Comparison of ENCODE assay signal across 11 mouse cellular contexts in genomic region chr4:32365144-32365907, GRCm38 (mm10).
DNase-seq lines count a peak whose midpoint lies in the region; ATAC-seq lines count a peak whose summit lies in the region.
"Had no signal": no experiment of that assay in that cellular context is flagged by ENCODE, and none has a peak within 500 bp of the region (broad histone marks: within the 10 kb centered on the region; RNA-seq: fewer than 3 reads in every experiment).

No protein-coding gene starts in this region.

- no peaks in the 10 kb centered on the region for H3K27me3 ChIP-seq in intestine, embryonic 14.5 days (replicated peaks; ENCODE audit: control insufficient read depth, insufficient read depth, low read length)
- H3K27me3 ChIP-seq in intestine, embryonic 16.5 days (replicated peaks; ENCODE audit: control insufficient read depth, insufficient read depth, low read length), result no peaks in the 10 kb centered on the region
- no peaks in the 10 kb centered on the region for H3K27me3 ChIP-seq in embryonic facial prominence, embryonic 12.5 days
- H3K27me3 ChIP-seq in hindbrain, embryonic 11.5 days (ENCODE audit: control insufficient read depth, insufficient read depth, low read length), result no peaks in the 10 kb centered on the region
- H3K27me3 ChIP-seq in midbrain, embryonic 16.5 days (ENCODE audit: control insufficient read depth, insufficient read depth, low read depth, low read length), result no peaks in the 10 kb centered on the region

- no peak overlapping the region for H3K9ac ChIP-seq in intestine, embryonic 14.5 days (ENCODE audit: low read length)
- no peak overlapping the region; the same call in 1 of the 2 replicates for H3K9ac ChIP-seq in intestine, embryonic 16.5 days (ENCODE audit: low read depth, low read length)
- H3K9ac ChIP-seq in embryonic facial prominence, embryonic 12.5 days, result no peak overlapping the region
- H3K9ac ChIP-seq in hindbrain, embryonic 11.5 days (ENCODE audit: low read depth, low read length), result peak overlapping the region; percentile 19; the same call in 1 of the 2 replicates
- H3K9ac ChIP-seq in midbrain, embryonic 16.5 days (ENCODE audit: low read depth, low read length), result no peak overlapping the region; the same call in 1 of the 2 replicates
- H3K9ac ChIP-seq: liver, embryonic 14.5 days had no signal

- H3K9me3 ChIP-seq in intestine, embryonic 14.5 days (ENCODE audit: control insufficient read depth, low read length), result no peaks in the 10 kb centered on the region
- H3K9me3 ChIP-seq in intestine, embryonic 16.5 days (ENCODE audit: control insufficient read depth, low read length), result no peaks in the 10 kb centered on the region
- H3K9me3 ChIP-seq in embryonic facial prominence, embryonic 12.5 days, result no peaks in the 10 kb centered on the region
- no peaks in the 10 kb centered on the region for H3K9me3 ChIP-seq in hindbrain, embryonic 11.5 days (ENCODE audit: control insufficient read depth, low read length)
- H3K9me3 ChIP-seq in midbrain, embryonic 16.5 days (replicated peaks; ENCODE audit: control insufficient read depth, low read length, poor library complexity, severe bottlenecking), result no peaks in the 10 kb centered on the region

- H3K4me1 ChIP-seq in intestine, embryonic 14.5 days (replicated peaks; ENCODE audit: control insufficient read depth, insufficient read depth, low read length), result peaks cover 19% of the 10 kb centered on the region
- H3K4me1 ChIP-seq in intestine, embryonic 16.5 days (ENCODE audit: control insufficient read depth, insufficient read depth, low read length), result no peaks in the 10 kb centered on the region
- H3K4me1 ChIP-seq in embryonic facial prominence, embryonic 12.5 days, result peaks cover 62% of the 10 kb centered on the region
- H3K4me1 ChIP-seq in hindbrain, embryonic 11.5 days (replicated peaks; ENCODE audit: control insufficient read depth, insufficient read depth, low read length), result peaks cover 13% of the 10 kb centered on the region; the same call in 1 of the 2 replicates
- peaks cover 25% of the 10 kb centered on the region for H3K4me1 ChIP-seq in midbrain, embryonic 16.5 days (ENCODE audit: control insufficient read depth, insufficient read depth, low read length)

- H3K4me2 ChIP-seq in intestine, embryonic 14.5 days (ENCODE audit: low read length), result peak overlapping the region; percentile 13; the same call in 1 of the 2 replicates
- no peak overlapping the region for H3K4me2 ChIP-seq in intestine, embryonic 16.5 days (ENCODE audit: low read depth, low read length)
- H3K4me2 ChIP-seq in embryonic facial prominence, embryonic 12.5 days (replicated peaks), result no peak overlapping the region
- H3K4me2 ChIP-seq in hindbrain, embryonic 11.5 days (replicated peaks; ENCODE audit: low read depth, low read length), result no peak overlapping the region
- no peak overlapping the region for H3K4me2 ChIP-seq in midbrain, embryonic 16.5 days (ENCODE audit: low read length)

- no peak for DNase-seq in intestine, embryonic 14.5 days (ENCODE audit: low spot score)
- DNase-seq in hindbrain, embryonic 11.5 days (ENCODE audit: low spot score), result no peak
- no peak for DNase-seq in left cerebral cortex, adult 11 months (ENCODE audit: low spot score)
- no peak for DNase-seq in kidney, postnatal 14 days
- DNase-seq in ovary, postnatal 14 days (ENCODE audit: low spot score), result no peak
- DNase-seq: adrenal gland, postnatal 14 days; kidney, adult 8-10 months had no signal

- H3K4me3 ChIP-seq in intestine, embryonic 14.5 days (ENCODE audit: low read depth, low read length), result no peak overlapping the region
- H3K4me3 ChIP-seq in intestine, embryonic 16.5 days (ENCODE audit: low read length), result no peak overlapping the region
- H3K4me3 ChIP-seq in embryonic facial prominence, embryonic 12.5 days, result no peak overlapping the region
- H3K4me3 ChIP-seq in hindbrain, embryonic 11.5 days (ENCODE audit: low read depth, low read length), result no peak overlapping the region
- no peak overlapping the region for H3K4me3 ChIP-seq in midbrain, embryonic 16.5 days (ENCODE audit: low read depth, low read length)

- ATAC-seq in intestine, embryonic 14.5 days (replicated peaks; ENCODE audit: low FRiP score, low TSS enrichment, low read depth), result no peak
- no peak for ATAC-seq in intestine, embryonic 16.5 days
- ATAC-seq in embryonic facial prominence, embryonic 12.5 days (ENCODE audit: insufficient number of reproducible peaks, insufficient read depth, low FRiP score, low TSS enrichment), result no peak
- ATAC-seq in hindbrain, embryonic 11.5 days (ENCODE audit: low FRiP score), result no peak
- ATAC-seq in midbrain, embryonic 16.5 days, result 0 out of 2 replicates have a peak, but pooled peaks have one; percentile 37

- no peak overlapping the region for H3K27ac ChIP-seq in intestine, embryonic 14.5 days (ENCODE audit: low read depth)
- H3K27ac ChIP-seq in intestine, embryonic 16.5 days (ENCODE audit: low read length), result no peak overlapping the region
- H3K27ac ChIP-seq in embryonic facial prominence, embryonic 12.5 days, result peak overlapping the region; percentile 66
- H3K27ac ChIP-seq in hindbrain, embryonic 11.5 days (ENCODE audit: low read depth, low read length), result peak overlapping the region; percentile 36; the same call in 1 of the 2 replicates
- H3K27ac ChIP-seq in midbrain, embryonic 16.5 days (ENCODE audit: low read length), result peak overlapping the region; percentile 28; the same call in 1 of the 2 replicates
- H3K27ac ChIP-seq: liver, embryonic 14.5 days had no signal

- WGBS in intestine, embryonic 14.5 days, result 34% methylated on average over 13 of the region's 13 CpGs
- 45% methylated on average over 13 of the region's 13 CpGs for WGBS in intestine, embryonic 16.5 days
- WGBS in embryonic facial prominence, embryonic 12.5 days, result 33% methylated on average over 13 of the region's 13 CpGs
- 53% methylated on average over 13 of the region's 13 CpGs for WGBS in hindbrain, embryonic 11.5 days
- WGBS in midbrain, embryonic 16.5 days, result 40% methylated on average over 13 of the region's 13 CpGs

- H3K36me3 ChIP-seq in intestine, embryonic 14.5 days (ENCODE audit: control insufficient read depth, insufficient read depth, low read length), result no peaks in the 10 kb centered on the region
- no peaks in the 10 kb centered on the region for H3K36me3 ChIP-seq in intestine, embryonic 16.5 days (ENCODE audit: control insufficient read depth, insufficient read depth, low read length)
- no peaks in the 10 kb centered on the region for H3K36me3 ChIP-seq in embryonic facial prominence, embryonic 12.5 days
- no peaks in the 10 kb centered on the region for H3K36me3 ChIP-seq in hindbrain, embryonic 11.5 days (ENCODE audit: control insufficient read depth, insufficient read depth, low read length)
- H3K36me3 ChIP-seq in midbrain, embryonic 16.5 days (ENCODE audit: control insufficient read depth, insufficient read depth, low read length), result no peaks in the 10 kb centered on the region

Comparison
In these comparisons a context has a peak if more than half of its experiments do, and no peak if none do; other contexts are left out.
1. H3K27ac ChIP-seq: peak in embryonic facial prominence, embryonic 12.5 days (single experiment), hindbrain, embryonic 11.5 days (single experiment) and midbrain, embryonic 16.5 days (single experiment); none in intestine, embryonic 14.5 days (single experiment) and intestine, embryonic 16.5 days (single experiment).